Mouse (Mus musculus): ENCODE measurements around the gene Dlx3.

DNA sequence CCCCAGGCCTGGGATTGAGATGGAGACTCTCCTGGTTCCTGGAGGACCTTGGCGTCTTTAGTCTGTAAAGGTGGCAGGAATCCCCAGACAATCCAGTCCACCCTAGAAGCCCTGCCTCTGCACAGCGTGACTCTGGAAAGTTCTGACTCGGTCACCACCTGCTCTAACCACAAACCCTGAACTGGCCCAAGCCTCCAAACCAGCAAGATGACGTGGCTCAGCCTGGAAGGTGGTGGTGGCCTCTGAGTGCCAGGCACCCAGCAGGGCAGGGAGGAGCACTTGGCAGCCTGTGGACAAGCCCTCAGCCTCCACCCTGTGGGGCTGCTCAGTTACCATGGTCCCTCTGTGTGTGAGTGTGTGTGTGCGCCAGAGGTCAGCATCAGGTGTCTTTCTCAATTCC lies 38.0 kb downstream of the Dlx3 start:
- no peak for TF ChIP-seq EP300 (optimal IDR thresholded peaks at IDR 0.05)
- no peak for TF ChIP-seq CTCF (IDR thresholded peaks at IDR 0.05; ENCODE audit: low read depth)

All from stomach, postnatal 0 days (tissue).